12 mouse cellular contexts compared by ENCODE assay signal in the genomic region with DNA sequence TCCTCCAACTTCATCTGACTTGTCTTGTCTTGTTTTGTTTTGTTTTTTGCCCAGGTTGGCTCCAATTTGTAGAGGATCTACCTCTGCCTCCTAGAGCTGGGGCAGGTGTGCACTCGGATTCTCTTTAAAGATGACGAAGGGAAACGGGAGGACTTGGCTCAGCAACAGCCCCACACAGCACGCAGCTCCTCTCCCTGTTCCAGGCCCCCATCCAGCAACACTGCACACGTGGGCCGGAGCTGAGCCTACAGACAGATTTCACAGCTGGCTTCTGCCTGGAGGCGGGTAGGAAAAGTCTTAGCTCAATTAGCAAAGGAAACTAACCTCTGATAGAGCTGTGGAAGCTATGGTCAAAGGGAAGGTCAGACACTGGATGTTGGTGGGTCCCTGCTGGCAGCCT. TPM values are rescaled to one million over a fixed set of nuclear protein-coding genes. Genes with fewer than 3 reads are reported as not detected.
DNase-seq lines count a peak whose midpoint lies in the region; ATAC-seq and TF ChIP-seq lines count a peak whose summit lies in the region.
"Had no signal": no experiment of that assay in that cellular context is flagged by ENCODE, and none has a peak within 500 bp of the region (broad histone marks: within the 10 kb centered on the region; RNA-seq: fewer than 3 reads in every experiment).

No protein-coding gene starts in this region.

- no peaks in the 10 kb centered on the region for H3K36me3 ChIP-seq in limb, embryonic 15.5 days
- H3K36me3 ChIP-seq in limb, embryonic 10.5 days = no peaks in the 10 kb centered on the region
- no peaks in the 10 kb centered on the region for H3K36me3 ChIP-seq in midbrain, postnatal 0 days (ENCODE audit: insufficient read depth, low read length)
- H3K36me3 ChIP-seq: kidney, embryonic 15.5 days; midbrain, embryonic 12.5 days had no signal

- no peak for ATAC-seq in limb, embryonic 15.5 days (ENCODE audit: insufficient number of reproducible peaks, low FRiP score, low TSS enrichment, low read depth)
- ATAC-seq in granulocyte monocyte progenitor cell, adult 5-6 weeks (replicated peaks; ENCODE audit: poor library complexity, severe bottlenecking) = no peak
- no peak for ATAC-seq in midbrain, postnatal 0 days (ENCODE audit: low FRiP score)

- no peak overlapping the region for H3K9ac ChIP-seq in limb, embryonic 15.5 days
- H3K9ac ChIP-seq in midbrain, postnatal 0 days (replicated peaks; ENCODE audit: low read length, poor library complexity, severe bottlenecking) = no peak overlapping the region
- H3K9ac ChIP-seq: kidney, embryonic 15.5 days; liver, embryonic 14.5 days; midbrain, embryonic 12.5 days had no signal

- DNase-seq in limb, embryonic 10.5 days (ENCODE audit: low spot score) = no peak
- DNase-seq in heart, adult 9 months (ENCODE audit: low spot score in 2 of 2) = peak; percentile 55 to 59
- peak; percentile 70 for DNase-seq in left cerebral cortex, adult 11 months (ENCODE audit: low spot score)
- peak; percentile 82 for DNase-seq in right cerebral cortex, postnatal 25 days
- DNase-seq in cerebellum, adult 9-10 months = no peak
- DNase-seq in midbrain, postnatal 0 days (ENCODE audit: low spot score) = no peak

- no peaks in the 10 kb centered on the region for H3K27me3 ChIP-seq in limb, embryonic 15.5 days
- H3K27me3 ChIP-seq in limb, embryonic 10.5 days (ENCODE audit: low read depth, poor library complexity, severe bottlenecking) = no peaks in the 10 kb centered on the region
- H3K27me3 ChIP-seq in midbrain, postnatal 0 days (ENCODE audit: insufficient read depth, low read length) = no peaks in the 10 kb centered on the region
- H3K27me3 ChIP-seq: kidney, embryonic 15.5 days; midbrain, embryonic 12.5 days had no signal

- WGBS in limb, embryonic 15.5 days = 37% methylated on average over 7 of the region's 7 CpGs
- WGBS in limb, embryonic 10.5 days = 81% methylated on average over 7 of the region's 7 CpGs
- 79% methylated on average over 7 of the region's 7 CpGs for WGBS in midbrain, postnatal 0 days

- no peak for TF ChIP-seq CTCF in midbrain, postnatal 0 days (IDR thresholded peaks at IDR 0.05)

- H3K4me2 ChIP-seq in limb, embryonic 15.5 days = no peak overlapping the region
- H3K4me2 ChIP-seq in midbrain, postnatal 0 days (ENCODE audit: low read depth, low read length, poor library complexity, severe bottlenecking) = no peak overlapping the region
- H3K4me2 ChIP-seq: kidney, embryonic 15.5 days; midbrain, embryonic 12.5 days had no signal

- no peaks in the 10 kb centered on the region for H3K9me3 ChIP-seq in limb, embryonic 15.5 days
- H3K9me3 ChIP-seq in limb, embryonic 10.5 days (replicated peaks) = no peaks in the 10 kb centered on the region
- H3K9me3 ChIP-seq in midbrain, postnatal 0 days (ENCODE audit: low read length) = no peaks in the 10 kb centered on the region
- H3K9me3 ChIP-seq: kidney, embryonic 15.5 days; midbrain, embryonic 12.5 days had no signal

- peaks cover 13% of the 10 kb centered on the region; the same call in 1 of the 2 replicates for H3K4me1 ChIP-seq in limb, embryonic 15.5 days
- H3K4me1 ChIP-seq in limb, embryonic 10.5 days = no peaks in the 10 kb centered on the region
- H3K4me1 ChIP-seq in midbrain, postnatal 0 days (ENCODE audit: insufficient read depth, low read length) = no peaks in the 10 kb centered on the region
- H3K4me1 ChIP-seq: kidney, embryonic 15.5 days; midbrain, embryonic 12.5 days had no signal

- no peak overlapping the region for H3K4me3 ChIP-seq in limb, embryonic 15.5 days
- no peak overlapping the region for H3K4me3 ChIP-seq in limb, embryonic 10.5 days
- no peak overlapping the region for H3K4me3 ChIP-seq in midbrain, postnatal 0 days (ENCODE audit: low read depth, low read length)
- H3K4me3 ChIP-seq: kidney, embryonic 15.5 days; midbrain, embryonic 12.5 days had no signal

- H3K27ac ChIP-seq in limb, embryonic 15.5 days = peak overlapping the region; percentile 17; the same call in 1 of the 2 replicates
- H3K27ac ChIP-seq in limb, embryonic 10.5 days = no peak overlapping the region
- H3K27ac ChIP-seq in midbrain, postnatal 0 days (ENCODE audit: low read depth, low read length) = no peak overlapping the region
- H3K27ac ChIP-seq: kidney, embryonic 15.5 days; liver, embryonic 14.5 days; midbrain, embryonic 12.5 days had no signal

RNA-seq across cellular contexts. Expression of a gene that starts 17.4 kb away (rescaled TPM):
- 31.8 and 66.6 TPM in 2 replicates for polyA plus RNA-seq in limb, embryonic 15.5 days (2015; fragmentation: Nextera tagmentation; extraction: Ambion mirVana)
- polyA plus RNA-seq in limb, embryonic 10.5 days (2016; fragmentation: Nextera tagmentation; extraction: Ambion mirVana) = 7.3 and 9.6 TPM in 2 replicates
- total RNA-seq in granulocyte monocyte progenitor cell, adult 5-6 weeks (2014; fragmentation: Nextera tagmentation) = 1.7 and 2.0 TPM in 2 replicates
- 0.09 and 0.21 TPM in 2 replicates for total RNA-seq in granulocyte monocyte progenitor cell, adult 5-6 weeks (2017)
- total RNA-seq in midbrain, postnatal 0 days (2014; rRNA removed) = 64.6 and 73.7 TPM in 2 replicates
- polyA plus RNA-seq in midbrain, postnatal 0 days (2015; fragmentation: Nextera tagmentation; extraction: Ambion mirVana) = 36.7 and 44.7 TPM in 2 replicates

RNA-seq across cellular contexts. Expression of a gene that starts 18.4 kb away (rescaled TPM):
- 113 and 118 TPM in 2 replicates for polyA plus RNA-seq in limb, embryonic 15.5 days (2015; fragmentation: Nextera tagmentation; extraction: Ambion mirVana)
- 92.4 and 97.4 TPM in 2 replicates for polyA plus RNA-seq in limb, embryonic 10.5 days (2016; fragmentation: Nextera tagmentation; extraction: Ambion mirVana)
- total RNA-seq in granulocyte monocyte progenitor cell, adult 5-6 weeks (2014; fragmentation: Nextera tagmentation) = 34.6 and 41.1 TPM in 2 replicates
- total RNA-seq in granulocyte monocyte progenitor cell, adult 5-6 weeks (2017) = 30.0 and 46.5 TPM in 2 replicates
- 89.0 and 99.9 TPM in 2 replicates for total RNA-seq in midbrain, postnatal 0 days (2014; rRNA removed)
- polyA plus RNA-seq in midbrain, postnatal 0 days (2015; fragmentation: Nextera tagmentation; extraction: Ambion mirVana) = 155 and 156 TPM in 2 replicates

RNA-seq across cellular contexts. Expression of a gene that starts 41.2 kb away (rescaled TPM):
- 18.8 and 19.5 TPM in 2 replicates for polyA plus RNA-seq in limb, embryonic 15.5 days (2015; fragmentation: Nextera tagmentation; extraction: Ambion mirVana)
- polyA plus RNA-seq in limb, embryonic 10.5 days (2016; fragmentation: Nextera tagmentation; extraction: Ambion mirVana) = 21.5 and 22.5 TPM in 2 replicates
- 10.9 and 16.1 TPM in 2 replicates for total RNA-seq in granulocyte monocyte progenitor cell, adult 5-6 weeks (2014; fragmentation: Nextera tagmentation)
- 6.2 and 6.9 TPM in 2 replicates for total RNA-seq in granulocyte monocyte progenitor cell, adult 5-6 weeks (2017)
- total RNA-seq in midbrain, postnatal 0 days (2014; rRNA removed) = 16.2 and 17.8 TPM in 2 replicates
- 17.4 and 19.1 TPM in 2 replicates for polyA plus RNA-seq in midbrain, postnatal 0 days (2015; fragmentation: Nextera tagmentation; extraction: Ambion mirVana)

RNA-seq across cellular contexts. Expression of a gene that starts 57.2 kb away (rescaled TPM):
- 0.10 and 0.15 TPM in 2 replicates for polyA plus RNA-seq in limb, embryonic 15.5 days (2015; fragmentation: Nextera tagmentation; extraction: Ambion mirVana)
- polyA plus RNA-seq in limb, embryonic 10.5 days (2016; fragmentation: Nextera tagmentation; extraction: Ambion mirVana) = 0.16 TPM in 1 of 2 replicates, not detected in the other
- 7.5 and 8.4 TPM in 2 replicates for total RNA-seq in granulocyte monocyte progenitor cell, adult 5-6 weeks (2014; fragmentation: Nextera tagmentation)
- total RNA-seq in granulocyte monocyte progenitor cell, adult 5-6 weeks (2017) = 3.8 and 4.7 TPM in 2 replicates
- 31.6 and 36.3 TPM in 2 replicates for total RNA-seq in midbrain, postnatal 0 days (2014; rRNA removed)
- polyA plus RNA-seq in midbrain, postnatal 0 days (2015; fragmentation: Nextera tagmentation; extraction: Ambion mirVana) = 2.0 and 2.6 TPM in 2 replicates
- polyA plus RNA-seq: embryonic facial prominence, embryonic 11.5 days had no signal

Comparison
In these comparisons a context has a peak if more than half of its experiments do, and no peak if none do; other contexts are left out.
1. DNase-seq: peak in heart, adult 9 months (2 of 2), left cerebral cortex, adult 11 months (single experiment) and right cerebral cortex, postnatal 25 days (single experiment); none in limb, embryonic 10.5 days (single experiment), cerebellum, adult 9-10 months (single experiment) and midbrain, postnatal 0 days (single experiment).